Mouse (Mus musculus): ENCODE results near the gene Higd1c. TPM values are rescaled to one million over a fixed set of nuclear protein-coding genes. Genes with fewer than 3 reads are reported as not detected.
"Not testable (repeated sequence)": the region's sequence is repeated elsewhere in the genome, so short reads cannot be mapped to it uniquely, and the experiment has no call there.

The Higd1c gene
- polyA plus RNA-seq (2012; rRNA removed) = not detected in 2 replicates

GRCm38 (mm10) chr15:100364242-100364641 is at the start of gene Higd1c:
TSS of gene Higd1c (plus strand) at chr15:100364542.
- 81% methylated on average over 7 of the region's 7 CpGs for WGBS
- DNase-seq (ENCODE audit: low read depth in 1 of 2, low spot score in 2 of 2) = no peak
- Histone ChIP-seq H3K4me3 (ENCODE audit: extremely low read depth, insufficient read depth, insufficient read length) (no peak within 1 kb of the TSS), H3K4me1 (ENCODE audit: control insufficient read depth, insufficient read depth, insufficient read length) (no peaks in the 10 kb centered on the region), H3K36me3 (ENCODE audit: control insufficient read depth, insufficient read depth, low read length) (no peaks in the 10 kb centered on the region), H3K27me3 (ENCODE audit: control insufficient read depth, insufficient read depth, low read length) (no peaks in the 10 kb centered on the region), H3K27ac (ENCODE audit: insufficient read depth, low read length) (no peak within 1 kb of the TSS)
- TF ChIP-seq POLR2A (IDR thresholded peaks at IDR 0.05; ENCODE audit: low read depth, low read length) (no peak), CTCF (IDR thresholded peaks at IDR 0.05; ENCODE audit: extremely low read depth, insufficient read depth, insufficient read length, insufficient replicate concordance) (no peak)

GRCm38 (mm10) chr15:100318014-100318671 is 46.2 kb upstream of the Higd1c start:
- H3K36me3 ChIP-seq (ENCODE audit: control insufficient read depth, insufficient read depth, low read length); H3K4me1 ChIP-seq (ENCODE audit: control insufficient read depth, insufficient read depth, insufficient read length); DNase-seq (ENCODE audit: low read depth in 1 of 2, low spot score in 2 of 2); H3K27ac ChIP-seq (ENCODE audit: insufficient read depth, low read length); H3K4me3 ChIP-seq (ENCODE audit: extremely low read depth, insufficient read depth, insufficient read length); H3K27me3 ChIP-seq (ENCODE audit: control insufficient read depth, insufficient read depth, low read length): not testable (repeated sequence)
- 63% methylated on average over 4 of the region's 4 CpGs for WGBS

GRCm38 (mm10) chr15:100319884-100320283 is 44.5 kb upstream of the Higd1c start:
- Histone ChIP-seq H3K27me3 (ENCODE audit: control insufficient read depth, insufficient read depth, low read length) (no peaks in the 10 kb centered on the region), H3K27ac (ENCODE audit: insufficient read depth, low read length) (no peak overlapping the region)

GRCm38 (mm10) chr15:100320295-100320905 is 43.9 kb upstream of the Higd1c start:
- Histone ChIP-seq H3K4me3 (ENCODE audit: extremely low read depth, insufficient read depth, insufficient read length) (no peak overlapping the region), H3K4me1 (ENCODE audit: control insufficient read depth, insufficient read depth, insufficient read length) (no peaks in the 10 kb centered on the region), H3K36me3 (ENCODE audit: control insufficient read depth, insufficient read depth, low read length) (no peaks in the 10 kb centered on the region), H3K27ac (ENCODE audit: insufficient read depth, low read length) (no peak overlapping the region), H3K27me3 (ENCODE audit: control insufficient read depth, insufficient read depth, low read length) (no peaks in the 10 kb centered on the region)
- WGBS = 72% methylated on average over 9 of the region's 9 CpGs
- DNase-seq (ENCODE audit: low read depth in 1 of 2, low spot score in 2 of 2) = no peak
- no peak for TF ChIP-seq POLR2A (IDR thresholded peaks at IDR 0.05; ENCODE audit: low read depth, low read length)
- TF ChIP-seq CTCF (IDR thresholded peaks at IDR 0.05; ENCODE audit: extremely low read depth, insufficient read depth, insufficient read length, insufficient replicate concordance) = no peak

More at GRCm38 (mm10) chr15:100319884-100320283, 44.5 kb upstream of the Higd1c start:
- WGBS = 82% methylated on average over 1 of the region's 1 CpGs
- no peak for DNase-seq (ENCODE audit: low read depth in 1 of 2, low spot score in 2 of 2)
- no peaks in the 10 kb centered on the region for H3K36me3 ChIP-seq (ENCODE audit: control insufficient read depth, insufficient read depth, low read length)
- no peaks in the 10 kb centered on the region for H3K4me1 ChIP-seq (ENCODE audit: control insufficient read depth, insufficient read depth, insufficient read length)
- H3K4me3 ChIP-seq (ENCODE audit: extremely low read depth, insufficient read depth, insufficient read length) = no peak overlapping the region
- TF ChIP-seq CTCF (IDR thresholded peaks at IDR 0.05; ENCODE audit: extremely low read depth, insufficient read depth, insufficient read length, insufficient replicate concordance) = no peak

GRCm38 (mm10) chr15:100321134-100321533 is 43.2 kb upstream of the Higd1c start:
- Histone ChIP-seq H3K4me1 (ENCODE audit: control insufficient read depth, insufficient read depth, insufficient read length) (no peaks in the 10 kb centered on the region), H3K36me3 (ENCODE audit: control insufficient read depth, insufficient read depth, low read length) (no peaks in the 10 kb centered on the region), H3K4me3 (ENCODE audit: extremely low read depth, insufficient read depth, insufficient read length) (no peak overlapping the region), H3K27me3 (ENCODE audit: control insufficient read depth, insufficient read depth, low read length) (no peaks in the 10 kb centered on the region), H3K27ac (ENCODE audit: insufficient read depth, low read length) (no peak overlapping the region)
- no peak for DNase-seq (ENCODE audit: low read depth in 1 of 2, low spot score in 2 of 2)
- TF ChIP-seq POLR2A (IDR thresholded peaks at IDR 0.05; ENCODE audit: low read depth, low read length) (no peak), CTCF (IDR thresholded peaks at IDR 0.05; ENCODE audit: extremely low read depth, insufficient read depth, insufficient read length, insufficient replicate concordance) (peak; percentile 9; the same call in 1 of the 2 replicates)
- WGBS = 56% methylated on average over 5 of the region's 5 CpGs

GRCm38 (mm10) chr15:100324021-100324591 is 40.2 kb upstream of the Higd1c start:
- H3K4me1 ChIP-seq (ENCODE audit: control insufficient read depth, insufficient read depth, insufficient read length) = no peaks in the 10 kb centered on the region
- H3K36me3 ChIP-seq (ENCODE audit: control insufficient read depth, insufficient read depth, low read length) = no peaks in the 10 kb centered on the region
- H3K27ac ChIP-seq (ENCODE audit: insufficient read depth, low read length) = no peak overlapping the region
- no peak for DNase-seq (ENCODE audit: low read depth in 1 of 2, low spot score in 2 of 2)
- WGBS = 89% methylated on average over 12 of the region's 12 CpGs
- H3K4me3 ChIP-seq (ENCODE audit: extremely low read depth, insufficient read depth, insufficient read length) = no peak overlapping the region
- no peaks in the 10 kb centered on the region for H3K27me3 ChIP-seq (ENCODE audit: control insufficient read depth, insufficient read depth, low read length)
- no peak for TF ChIP-seq POLR2A (IDR thresholded peaks at IDR 0.05; ENCODE audit: low read depth, low read length)
- TF ChIP-seq CTCF (IDR thresholded peaks at IDR 0.05; ENCODE audit: extremely low read depth, insufficient read depth, insufficient read length, insufficient replicate concordance) = no peak

- Histone ChIP-seq H3K4me1 (ENCODE audit: control insufficient read depth, insufficient read depth, insufficient read length) (no peaks in the 10 kb centered on the region), H3K27ac (ENCODE audit: insufficient read depth, low read length) (no peak overlapping the region), H3K36me3 (ENCODE audit: control insufficient read depth, insufficient read depth, low read length) (no peaks in the 10 kb centered on the region), H3K27me3 (ENCODE audit: control insufficient read depth, insufficient read depth, low read length) (no peaks in the 10 kb centered on the region), H3K4me3 (ENCODE audit: extremely low read depth, insufficient read depth, insufficient read length) (no peak overlapping the region)
- WGBS = 83% methylated on average over 3 of the region's 3 CpGs
- no peak for DNase-seq (ENCODE audit: low read depth in 1 of 2, low spot score in 2 of 2)
- no peak for TF ChIP-seq CTCF (IDR thresholded peaks at IDR 0.05; ENCODE audit: extremely low read depth, insufficient read depth, insufficient read length, insufficient replicate concordance)
- no peak for TF ChIP-seq POLR2A (IDR thresholded peaks at IDR 0.05; ENCODE audit: low read depth, low read length)
Observed at GRCm38 (mm10) chr15:100325235-100325634, 39.1 kb upstream of the Higd1c start.

GRCm38 (mm10) chr15:100328089-100328488 is 36.3 kb upstream of the Higd1c start:
- not testable (repeated sequence) for H3K4me3 ChIP-seq (ENCODE audit: extremely low read depth, insufficient read depth, insufficient read length); H3K4me1 ChIP-seq (ENCODE audit: control insufficient read depth, insufficient read depth, insufficient read length); H3K27me3 ChIP-seq (ENCODE audit: control insufficient read depth, insufficient read depth, low read length); H3K36me3 ChIP-seq (ENCODE audit: control insufficient read depth, insufficient read depth, low read length); H3K27ac ChIP-seq (ENCODE audit: insufficient read depth, low read length); DNase-seq (ENCODE audit: low read depth in 1 of 2, low spot score in 2 of 2)
- 87% methylated on average over 4 of the region's 4 CpGs for WGBS

GRCm38 (mm10) chr15:100329336-100329735 is 35.0 kb upstream of the Higd1c start:
- not testable (repeated sequence) for H3K27ac ChIP-seq (ENCODE audit: insufficient read depth, low read length); H3K36me3 ChIP-seq (ENCODE audit: control insufficient read depth, insufficient read depth, low read length); H3K4me1 ChIP-seq (ENCODE audit: control insufficient read depth, insufficient read depth, insufficient read length); H3K27me3 ChIP-seq (ENCODE audit: control insufficient read depth, insufficient read depth, low read length); DNase-seq (ENCODE audit: low read depth in 1 of 2, low spot score in 2 of 2); H3K4me3 ChIP-seq (ENCODE audit: extremely low read depth, insufficient read depth, insufficient read length)
- WGBS = 94% methylated on average over 10 of the region's 10 CpGs

All from spleen, adult 2 months (tissue).